Mouse (Mus musculus) forebrain, embryonic 11.5 days (tissue): ENCODE data around the gene Parvb. TPM values are rescaled to one million over a fixed set of nuclear protein-coding genes. Genes with fewer than 3 reads are reported as not detected.
A peak's percentile ranks its signal among the peaks of the same experiment; 100 is the strongest.

Experiments
- ATAC-seq: fragments of 200-750 bp; cut with Nextera tagmentation; replicated peaks from 2 replicates; pipeline ENCODE4 v1.8.0; 2017; ENCODE audit warnings: moderate TSS enrichment; ENCODE audit not compliant: low FRiP score
- DNase-seq: peaks from one replicate; pipeline ENCODE4 v3.0.0-alpha.2; 2017; ENCODE audit warnings: low spot score
- H3K27ac ChIP-seq: fragments of 300-500 bp; sonication (generic); 2 replicates; pipeline ENCODE4 v1.5.1; 2014; ENCODE audit warnings: low read depth, low read length
- H3K27me3 ChIP-seq: fragments of 300-500 bp; sonication (generic); 2 replicates; pipeline ENCODE4 v1.6.1; 2014; ENCODE audit warnings: mild to moderate bottlenecking, low read length, mixed read lengths; ENCODE audit not compliant: control insufficient read depth, insufficient read depth
- H3K36me3 ChIP-seq: fragments of 300-500 bp; sonication (generic); 2 replicates; pipeline ENCODE4 v1.6.1; 2014; ENCODE audit warnings: mild to moderate bottlenecking, low read length, moderate library complexity, mixed read lengths; ENCODE audit not compliant: control insufficient read depth, insufficient read depth
- H3K4me1 ChIP-seq: fragments of 300-500 bp; sonication (generic); replicated peaks from 2 replicates; pipeline ENCODE4 v1.6.1; 2014; ENCODE audit warnings: low read length, mixed read lengths; ENCODE audit not compliant: control insufficient read depth, insufficient read depth
- H3K4me2 ChIP-seq: fragments of 300-500 bp; sonication (generic); 2 replicates; pipeline ENCODE4 v1.6.1; 2014; ENCODE audit warnings: low read depth, mild to moderate bottlenecking, low read length, moderate library complexity, mixed read lengths; ENCODE audit not compliant: severe bottlenecking
- H3K4me3 ChIP-seq: fragments of 300-500 bp; sonication (generic); 2 replicates; pipeline ENCODE4 v1.5.1; 2014; ENCODE audit warnings: low read depth, low read length
- H3K9ac ChIP-seq: fragments of 300-500 bp; sonication (generic); 2 replicates; pipeline ENCODE4 v1.6.1; 2014; ENCODE audit warnings: low read length
- H3K9me3 ChIP-seq: fragments of 300-500 bp; sonication (generic); 2 replicates; pipeline ENCODE4 v1.6.1; 2016; ENCODE audit warnings: low read length, mixed read lengths; ENCODE audit not compliant: control insufficient read depth
- WGBS: fragments of 180-500 bp; shearing (Covaris S2); extraction: QIAGEN DNeasy Blood & Tissue Kit; methylation state at CpG from one replicate; pipeline ENCODE4 v1.1.7; 2014; 5-methylcytosine and 5-hydroxymethylcytosine counted together
- polyA plus RNA-seq: library from polyadenylated mRNA; unstranded; fragments of >200 nt; fragmentation: Nextera tagmentation; extraction: Ambion mirVana; gene quantifications from 2 replicates; pipeline ENCODE4 v1.2.1, GENCODE M21; 2014

The Parvb gene
- polyA plus RNA-seq, 1 experiment from 2014 or later: 4.9 TPM

- ATAC-seq: no peak
- no peak for DNase-seq
- Histone ChIP-seq H3K4me3 (no peak overlapping the region), H3K9ac (no peak overlapping the region), H3K36me3 (no peaks in the 10 kb centered on the region; the same call in 1 of the 2 replicates), H3K27me3 (no peaks in the 10 kb centered on the region), H3K27ac (no peak overlapping the region), H3K4me2 (no peak overlapping the region), H3K9me3 (no peaks in the 10 kb centered on the region), H3K4me1 (peaks cover 9% of the 10 kb centered on the region)
- WGBS: 91% methylated on average over 7 of the region's 7 CpGs
These were observed 17.4 kb upstream of the Parvb start for GRCm38 (mm10) chr15:84214476-84214875.

DNA sequence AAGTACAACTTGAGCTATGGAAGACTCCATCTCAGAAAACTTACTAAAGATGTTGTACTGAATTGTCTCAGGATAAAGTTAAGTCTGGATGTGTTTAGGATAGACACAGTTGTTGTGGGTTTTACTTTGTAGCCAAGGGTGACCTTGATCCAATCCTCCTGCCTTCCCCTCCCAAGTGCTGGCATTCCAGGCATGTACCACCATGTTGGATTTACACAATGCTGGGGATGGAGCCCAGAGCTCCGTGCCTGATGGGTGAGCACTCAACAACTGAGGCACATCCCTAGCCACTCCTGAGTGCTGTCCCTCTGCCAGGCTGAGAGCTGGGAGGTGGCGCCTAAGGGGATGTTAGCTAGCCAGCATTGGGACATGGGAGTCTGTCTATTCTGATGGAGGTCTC, 16.6 kb upstream of the Parvb start:
- H3K4me2 ChIP-seq: no peak overlapping the region
- no peak for DNase-seq
- WGBS: 96% methylated on average over 2 of the region's 2 CpGs
- no peak overlapping the region for H3K9ac ChIP-seq
- H3K4me3 ChIP-seq: no peak overlapping the region
- ATAC-seq: no peak
- peaks cover 9% of the 10 kb centered on the region for H3K4me1 ChIP-seq
- no peaks in the 10 kb centered on the region for H3K9me3 ChIP-seq
- no peaks in the 10 kb centered on the region for H3K36me3 ChIP-seq
- no peaks in the 10 kb centered on the region for H3K27me3 ChIP-seq
- no peak overlapping the region for H3K27ac ChIP-seq

DNA sequence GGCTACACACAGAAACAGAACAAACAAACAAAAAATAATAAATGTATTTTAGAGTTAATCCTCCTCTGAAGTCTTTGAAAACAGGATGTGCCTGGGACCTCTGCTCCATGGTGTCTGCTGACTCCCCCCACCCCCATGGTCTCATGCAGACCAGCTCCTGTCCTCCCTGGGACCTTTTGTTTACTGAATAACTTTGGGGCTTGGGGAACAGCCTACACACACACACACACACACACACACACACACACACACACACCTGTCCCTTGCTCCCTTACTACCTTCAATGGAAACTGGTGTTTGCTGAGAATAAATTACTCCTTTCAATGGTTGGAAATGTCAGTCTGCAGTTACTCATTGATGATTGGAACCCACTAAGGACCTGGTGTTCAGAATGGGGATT, 15.8 kb upstream of the Parvb start:
- DNase-seq (no peak), ATAC-seq (no peak)
- Histone ChIP-seq H3K36me3 (no peaks in the 10 kb centered on the region), H3K4me3 (no peak overlapping the region), H3K9ac (no peak overlapping the region), H3K9me3 (no peaks in the 10 kb centered on the region), H3K4me1 (peaks cover 9% of the 10 kb centered on the region), H3K27me3 (no peaks in the 10 kb centered on the region), H3K27ac (no peak overlapping the region), H3K4me2 (no peak overlapping the region)

DNA sequence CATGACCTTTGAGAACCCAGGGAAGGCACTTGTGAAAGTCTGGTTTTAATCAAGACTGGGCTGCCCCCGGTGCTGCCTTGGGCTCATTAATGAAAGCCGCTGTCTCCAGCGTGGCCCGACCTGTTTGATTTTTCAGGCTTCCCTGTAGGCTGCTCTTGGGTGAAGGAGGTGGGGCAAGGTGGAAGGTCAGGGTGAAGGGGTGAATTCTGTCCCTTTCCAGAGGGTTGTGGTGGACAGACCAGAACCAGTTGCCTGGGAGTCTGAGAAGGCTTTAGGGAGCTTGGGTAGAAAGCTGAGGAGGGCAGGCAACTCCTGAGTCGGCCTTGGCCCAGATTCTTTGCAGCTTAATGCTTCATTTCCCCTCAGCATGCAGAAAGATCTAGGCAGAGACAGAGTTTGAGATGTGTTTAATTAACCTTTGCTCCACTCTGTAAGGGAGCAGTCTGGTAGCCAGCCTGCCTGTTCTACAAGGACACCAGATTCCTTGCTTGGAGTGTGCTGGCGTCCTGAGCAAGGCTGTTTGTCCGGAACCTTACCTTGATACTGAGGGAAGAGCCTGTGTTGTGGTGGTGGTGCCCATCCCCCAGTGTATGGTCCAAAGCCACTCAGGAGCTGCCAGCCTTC, 15.3 kb upstream of the Parvb start:
- Histone ChIP-seq H3K36me3 (no peaks in the 10 kb centered on the region), H3K4me1 (peaks cover 9% of the 10 kb centered on the region), H3K9ac (no peak overlapping the region), H3K27ac (no peak overlapping the region), H3K27me3 (no peaks in the 10 kb centered on the region), H3K9me3 (no peaks in the 10 kb centered on the region), H3K4me3 (no peak overlapping the region), H3K4me2 (no peak overlapping the region)
- ATAC-seq (no peak), DNase-seq (no peak)
- 45% methylated on average over 7 of the region's 7 CpGs for WGBS

- Histone ChIP-seq H3K4me1 (peaks cover 9% of the 10 kb centered on the region), H3K27ac (no peak overlapping the region), H3K9me3 (no peaks in the 10 kb centered on the region), H3K36me3 (no peaks in the 10 kb centered on the region), H3K4me2 (no peak overlapping the region), H3K9ac (no peak overlapping the region), H3K27me3 (no peaks in the 10 kb centered on the region), H3K4me3 (no peak overlapping the region)
- WGBS: 54% methylated on average over 23 of the region's 23 CpGs
- DNase-seq (no peak), ATAC-seq (no peak)
These were observed 13.7 kb upstream of the Parvb start for GRCm38 (mm10) chr15:84217969-84218782.

DNA sequence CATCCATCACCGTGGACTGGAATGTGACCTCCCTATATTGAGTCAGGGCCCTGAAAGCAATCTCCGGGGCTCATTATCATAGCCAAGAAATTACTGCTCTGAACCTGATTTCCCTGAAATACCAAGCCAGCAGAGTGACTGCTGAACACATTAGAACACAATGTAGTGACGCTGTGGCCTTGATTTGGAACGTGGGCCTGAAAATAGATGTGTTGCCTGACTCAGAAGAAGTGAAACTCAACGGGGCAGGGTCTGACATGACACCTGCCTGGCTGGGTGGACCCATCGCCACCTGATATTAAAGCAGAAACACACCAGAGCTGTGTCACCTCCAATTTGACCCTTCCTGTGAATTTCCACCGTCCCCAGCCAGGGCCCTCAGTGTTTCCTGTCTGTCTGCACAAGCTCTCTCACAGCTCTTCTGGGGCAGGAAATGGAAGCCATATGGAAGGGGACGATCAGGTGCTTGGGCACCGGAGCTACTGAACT, 13.0 kb upstream of the Parvb start:
- WGBS: 55% methylated on average over 9 of the region's 9 CpGs
- Histone ChIP-seq H3K4me2 (no peak overlapping the region), H3K36me3 (no peaks in the 10 kb centered on the region), H3K27ac (peak overlapping the region; percentile 25), H3K27me3 (no peaks in the 10 kb centered on the region), H3K4me1 (peaks cover 9% of the 10 kb centered on the region), H3K4me3 (no peak overlapping the region), H3K9me3 (no peaks in the 10 kb centered on the region), H3K9ac (no peak overlapping the region)
- DNase-seq (no peak), ATAC-seq (no peak)

DNA sequence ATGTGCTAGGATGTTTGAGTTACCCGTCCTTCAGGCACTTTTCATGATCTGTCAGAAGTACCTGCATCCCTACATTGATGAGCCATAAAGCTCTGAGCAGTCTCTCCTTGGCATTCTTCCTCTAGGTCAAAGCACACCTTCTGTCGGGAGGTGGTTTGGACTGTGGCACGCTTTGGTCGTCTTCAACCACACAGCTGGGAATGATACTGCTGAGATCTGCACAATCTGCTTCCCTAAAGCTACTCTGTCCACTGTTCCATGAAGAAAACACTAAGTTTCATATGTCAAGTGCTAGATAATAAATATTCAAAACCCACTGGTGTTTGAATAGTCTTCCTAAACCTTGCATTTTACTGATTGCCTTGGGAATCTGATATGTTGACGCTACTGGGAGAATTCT, 10.3 kb upstream of the Parvb start:
- 82% methylated on average over 5 of the region's 5 CpGs for WGBS
- no peak overlapping the region for H3K4me2 ChIP-seq
- no peak overlapping the region for H3K27ac ChIP-seq
- DNase-seq (no peak), ATAC-seq (no peak)
- H3K9me3 ChIP-seq: no peaks in the 10 kb centered on the region
- H3K36me3 ChIP-seq: no peaks in the 10 kb centered on the region
- peaks cover 7% of the 10 kb centered on the region for H3K4me1 ChIP-seq
- no peaks in the 10 kb centered on the region for H3K27me3 ChIP-seq
- H3K9ac ChIP-seq: no peak overlapping the region
- H3K4me3 ChIP-seq: no peak overlapping the region

GRCm38 (mm10) chr15:84223423-84223822, 8.4 kb upstream of the Parvb start:
- DNase-seq (no peak), ATAC-seq (no peak)
- Histone ChIP-seq H3K9ac (no peak overlapping the region), H3K9me3 (no peaks in the 10 kb centered on the region), H3K27me3 (no peaks in the 10 kb centered on the region), H3K27ac (no peak overlapping the region), H3K4me3 (no peak overlapping the region), H3K4me1 (peaks cover 7% of the 10 kb centered on the region), H3K36me3 (no peaks in the 10 kb centered on the region), H3K4me2 (no peak overlapping the region)
- WGBS: 33% methylated on average over 6 of the region's 6 CpGs
